Mouse (Mus musculus) bone marrow, adult 2 months (tissue): ENCODE data around the gene Smok3b. TPM values are rescaled to one million over a fixed set of nuclear protein-coding genes. Genes with fewer than 3 reads are reported as not detected.

Experiments
- H3K27ac ChIP-seq: fragments of 200-500 bp; 2 replicates; pipeline ENCODE4 v1.5.1; 2012; ENCODE audit warnings: low read depth, mild to moderate bottlenecking, control low read depth, inconsistent platforms, low read length; ENCODE audit not compliant: control insufficient read depth, poor library complexity, insufficient read depth
- H3K4me1 ChIP-seq: fragments of 200-500 bp; 2 replicates; pipeline ENCODE4 v1.6.1; 2011; ENCODE audit warnings: low read length; ENCODE audit not compliant: control insufficient read depth, insufficient read depth
- H3K4me3 ChIP-seq: fragments of 200-500 bp; replicated peaks from 2 replicates; pipeline ENCODE3; 2011; ENCODE audit warnings: mild to moderate bottlenecking, low read depth, low read length, control low read depth; ENCODE audit not compliant: control insufficient read depth
- CTCF ChIP-seq: fragments of 200-500 bp; IDR thresholded peaks from 2 replicates; pipeline ENCODE4 v1.5.1; 2011; ENCODE audit warnings: low read length, control low read depth; ENCODE audit not compliant: control insufficient read depth, insufficient read depth
- POLR2A ChIP-seq: fragments of 200-500 bp; IDR thresholded peaks from 2 replicates; pipeline ENCODE4 v1.6.1; 2011; ENCODE audit warnings: low read depth, mild to moderate bottlenecking, control low read depth, low read length, borderline replicate concordance; ENCODE audit not compliant: control insufficient read depth
- WGBS: fragments of 180-500 bp; shearing (Covaris S2); methylation state at CpG from one replicate; pipeline ENCODE4 v1.1.7; 2018; 5-methylcytosine and 5-hydroxymethylcytosine counted together
- polyA plus RNA-seq: library from polyadenylated mRNA; stranded (reverse); fragments of >200 nt; gene quantifications from 2 replicates; pipeline ENCODE4 v1.2.4, GENCODE M21; 2011; ENCODE audit warnings: low replicate concordance; ENCODE audit not compliant: missing spikeins, insufficient read depth, insufficient read length

Smok3b gene
- polyA plus RNA-seq, 1 experiment, result not detected

DNA sequence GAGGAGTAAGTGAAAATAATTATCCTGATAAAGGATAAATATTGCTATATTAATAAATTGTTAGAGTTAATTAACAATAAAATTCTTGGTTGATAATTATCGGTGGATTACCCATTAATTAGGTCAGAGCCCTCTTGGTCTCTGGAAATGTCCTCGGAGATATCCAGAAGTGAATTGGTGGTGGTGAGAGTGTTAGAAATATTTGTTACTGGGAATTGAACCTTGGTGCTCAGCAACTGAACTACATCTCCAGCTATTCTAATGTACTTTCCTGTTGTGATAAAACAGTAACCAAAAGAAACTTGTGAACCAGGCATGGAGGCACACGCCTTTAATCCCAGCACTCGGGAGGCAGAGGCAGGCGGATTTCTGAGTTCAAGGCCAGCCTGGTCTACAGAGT, 59.2 kb downstream of the Smok3b start:
- no peak for TF ChIP-seq CTCF
- no peak for TF ChIP-seq POLR2A
- WGBS, result 83% methylated on average over 5 of the region's 5 CpGs

DNA sequence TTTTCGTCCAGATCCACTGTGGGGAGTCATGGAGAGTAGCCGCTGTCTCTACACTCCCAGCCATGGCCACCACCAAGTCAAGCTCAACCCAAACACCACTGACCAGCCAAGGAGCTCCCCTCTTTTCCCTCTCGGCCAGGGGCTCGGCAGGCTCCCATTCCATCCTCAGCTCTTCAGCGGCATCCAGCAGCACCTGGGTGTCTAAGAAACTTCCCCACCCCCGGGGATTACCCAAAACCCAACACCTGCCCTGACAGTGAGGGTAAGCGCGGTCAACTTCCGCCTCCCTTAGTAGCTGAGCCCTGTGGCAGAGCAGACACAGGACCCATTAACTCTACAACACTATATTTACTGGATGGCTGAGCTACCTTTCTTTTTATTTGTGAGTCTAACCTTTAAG, 60.2 kb downstream of the Smok3b start:
- TF ChIP-seq CTCF (no peak), POLR2A (no peak)
- Histone ChIP-seq H3K4me1 (no peaks in the 10 kb centered on the region), H3K4me3 (no peak overlapping the region), H3K27ac (no peak overlapping the region)
- WGBS, result 87% methylated on average over 9 of the region's 9 CpGs

More for the DNA sequence above, 59.2 kb downstream of the Smok3b start:
- Histone ChIP-seq H3K4me1 (no peaks in the 10 kb centered on the region), H3K27ac (no peak overlapping the region), H3K4me3 (no peak overlapping the region)

DNA sequence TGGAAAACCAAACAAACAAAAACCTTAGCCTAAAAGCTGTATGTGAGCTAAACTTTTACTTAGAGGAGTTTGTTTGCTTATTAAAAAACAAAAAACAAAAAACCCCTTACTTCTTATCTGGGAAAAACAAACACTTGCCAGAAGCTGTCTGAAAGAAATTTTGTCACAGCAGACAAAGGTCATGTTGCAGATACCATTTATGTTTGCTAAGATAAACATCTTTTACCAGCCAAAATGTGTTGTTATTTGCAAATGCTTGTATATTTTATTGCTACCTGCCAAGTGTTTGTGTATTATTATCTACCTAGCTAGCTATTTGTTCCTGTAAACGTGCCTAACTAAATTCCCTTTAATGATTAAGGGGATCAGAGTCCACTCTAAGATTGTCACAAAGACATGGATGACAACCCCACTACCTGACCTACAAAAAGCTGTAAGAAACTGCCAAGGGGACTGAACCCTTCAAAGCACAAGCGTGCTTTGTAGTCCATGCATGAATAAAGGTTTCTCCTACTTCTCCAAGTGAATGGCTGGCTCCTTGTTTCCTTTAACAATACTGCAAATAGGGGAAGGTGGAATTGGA, 62.2 kb downstream of the Smok3b start:
- TF ChIP-seq CTCF (no peak), POLR2A (no peak)
- Histone ChIP-seq H3K4me3 (no peak overlapping the region), H3K4me1 (no peaks in the 10 kb centered on the region), H3K27ac (no peak overlapping the region; the same call in 1 of the 2 replicates)
- WGBS, result 65% methylated on average over 2 of the region's 2 CpGs

DNA sequence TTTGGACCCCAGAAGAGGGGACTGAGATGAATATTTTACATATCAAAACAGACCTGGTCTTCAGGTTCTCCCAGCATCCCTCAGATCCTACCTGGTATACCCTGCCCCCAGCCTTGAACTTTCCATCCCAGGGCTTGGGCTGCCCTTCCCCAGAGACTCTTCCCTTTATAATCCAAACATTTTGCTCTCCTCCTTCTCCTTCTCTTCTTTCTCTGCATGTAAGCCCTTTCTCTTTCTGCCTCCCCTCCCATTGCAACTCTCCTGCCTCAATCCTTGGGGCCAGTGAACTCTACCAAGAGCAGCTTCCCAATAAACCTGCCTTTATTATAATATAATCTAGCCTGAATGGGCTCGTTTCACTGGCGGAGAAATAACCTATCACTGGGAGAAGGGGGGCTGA, 62.7 kb downstream of the Smok3b start:
- Histone ChIP-seq H3K4me3 (no peak overlapping the region), H3K4me1 (no peaks in the 10 kb centered on the region; the same call in 1 of the 2 replicates), H3K27ac (peak overlapping the region; percentile 51)
- WGBS, result 82% methylated on average over 2 of the region's 2 CpGs
- no peak for TF ChIP-seq POLR2A
- TF ChIP-seq CTCF, result no peak

DNA sequence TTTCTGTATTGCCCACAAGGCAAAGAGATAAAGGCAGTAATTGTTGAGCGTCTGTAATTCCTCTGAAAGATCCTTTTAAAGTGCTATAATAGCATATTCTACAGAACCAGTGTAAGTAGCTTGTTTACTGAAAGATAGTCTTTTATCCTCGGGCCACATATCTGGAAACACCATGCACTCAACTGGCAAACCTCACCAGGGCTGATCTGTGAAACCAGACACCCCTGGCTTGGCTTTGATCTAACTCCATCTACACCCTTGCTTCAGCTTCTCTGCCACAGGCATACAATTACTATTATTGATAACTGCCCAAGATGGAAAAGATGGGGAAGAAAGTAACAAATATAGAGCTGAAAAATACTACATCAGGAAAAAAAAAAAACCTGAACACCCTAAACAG, 63.3 kb downstream of the Smok3b start:
- TF ChIP-seq POLR2A, result no peak
- TF ChIP-seq CTCF, result no peak

DNA sequence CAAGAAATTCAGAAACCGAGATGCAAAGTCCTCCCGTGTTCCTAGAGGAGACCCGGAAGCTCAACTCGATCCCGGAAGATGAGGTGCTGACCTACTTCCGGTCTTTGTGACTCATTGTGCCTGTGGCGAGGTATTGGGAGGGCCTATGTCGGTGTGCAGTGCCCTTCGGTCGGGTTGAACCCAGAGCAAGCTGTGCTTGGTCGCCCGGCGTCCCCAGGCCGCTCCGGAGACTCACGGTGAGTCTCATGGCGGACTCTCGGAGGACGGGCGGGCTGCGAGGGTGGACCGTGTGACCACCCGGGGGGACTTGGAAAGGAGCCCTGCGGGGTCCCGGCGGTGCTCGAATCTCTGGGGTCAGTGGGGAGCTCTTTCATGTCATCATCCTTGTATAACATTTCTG, 63.8 kb downstream of the Smok3b start, which contains the start of gene Zkscan1:
TSS of gene Zkscan1 (plus strand) at position 89 of the 400 bp plus-strand sequence.
- 0% methylated on average over 27 of the region's 27 CpGs for WGBS
- Histone ChIP-seq H3K27ac (peak within 1 kb of the TSS; percentile 86), H3K4me1 (no peaks in the 10 kb centered on the region; the same call in 1 of the 2 replicates), H3K4me3 (peak within 1 kb of the TSS; percentile 87)
- peak; percentile 88 for TF ChIP-seq POLR2A
- TF ChIP-seq CTCF, result 0 out of 2 replicates have a peak, but pooled peaks have one; percentile 13

More for the DNA sequence above, 63.3 kb downstream of the Smok3b start:
- WGBS, result 32% methylated on average over 2 of the region's 2 CpGs
- Histone ChIP-seq H3K27ac (no peak overlapping the region), H3K4me3 (no peak overlapping the region), H3K4me1 (no peaks in the 10 kb centered on the region; the same call in 1 of the 2 replicates)

DNA sequence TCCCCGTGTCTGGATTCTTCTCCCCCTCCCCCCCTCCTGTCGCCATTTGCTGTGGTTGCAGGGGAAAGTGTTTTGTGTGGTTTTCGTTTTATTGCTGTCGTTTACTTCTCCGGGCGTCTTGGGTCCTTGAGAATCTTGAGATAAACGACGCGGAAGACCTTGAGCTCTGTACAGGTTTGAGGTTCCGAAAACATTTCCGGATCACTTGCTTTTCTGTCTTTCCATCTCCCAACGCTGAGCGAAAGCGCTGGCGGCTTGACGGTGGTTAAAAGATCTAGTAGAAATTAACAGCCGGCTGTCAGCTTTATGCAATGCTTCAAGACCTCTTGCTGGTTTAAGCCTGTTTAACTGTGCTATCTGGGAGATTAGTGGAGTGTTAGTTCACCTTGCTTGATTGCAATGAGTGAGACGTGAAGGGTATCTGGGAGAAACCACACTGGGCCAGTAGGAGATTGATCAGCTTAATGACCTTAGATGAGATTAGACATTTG, 64.2 kb downstream of the Smok3b start:
- WGBS, result under 1% methylated on average over 18 of the region's 18 CpGs
- Histone ChIP-seq H3K4me1 (no peaks in the 10 kb centered on the region; the same call in 1 of the 2 replicates), H3K27ac (peak overlapping the region; percentile 86), H3K4me3 (peak overlapping the region; percentile 87)
- TF ChIP-seq CTCF (no peak), POLR2A (no peak)

DNA sequence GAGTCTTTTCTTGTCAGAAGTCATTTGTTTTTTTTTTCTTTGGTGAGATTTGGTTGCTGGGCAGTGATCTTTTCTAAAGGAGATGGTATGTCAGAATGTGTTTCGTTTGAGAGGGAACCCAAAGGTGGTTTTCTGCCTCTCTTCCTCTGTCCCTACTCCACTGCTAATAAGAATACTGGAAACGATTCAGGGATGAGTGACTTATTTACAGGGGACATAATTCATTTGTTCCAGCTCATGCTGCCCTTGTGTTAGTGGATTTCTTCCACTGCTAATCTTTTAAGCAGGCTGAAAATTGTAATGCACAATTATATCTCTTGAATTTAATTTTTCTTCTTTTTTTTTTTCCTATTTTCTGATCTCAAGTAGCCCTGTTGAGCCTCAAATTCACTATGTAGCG, 65.6 kb downstream of the Smok3b start:
- Histone ChIP-seq H3K4me1 (no peaks in the 10 kb centered on the region; the same call in 1 of the 2 replicates), H3K4me3 (no peak overlapping the region), H3K27ac (no peak overlapping the region)
- WGBS, result 79% methylated on average over 3 of the region's 3 CpGs
- TF ChIP-seq POLR2A (no peak), CTCF (no peak)

DNA sequence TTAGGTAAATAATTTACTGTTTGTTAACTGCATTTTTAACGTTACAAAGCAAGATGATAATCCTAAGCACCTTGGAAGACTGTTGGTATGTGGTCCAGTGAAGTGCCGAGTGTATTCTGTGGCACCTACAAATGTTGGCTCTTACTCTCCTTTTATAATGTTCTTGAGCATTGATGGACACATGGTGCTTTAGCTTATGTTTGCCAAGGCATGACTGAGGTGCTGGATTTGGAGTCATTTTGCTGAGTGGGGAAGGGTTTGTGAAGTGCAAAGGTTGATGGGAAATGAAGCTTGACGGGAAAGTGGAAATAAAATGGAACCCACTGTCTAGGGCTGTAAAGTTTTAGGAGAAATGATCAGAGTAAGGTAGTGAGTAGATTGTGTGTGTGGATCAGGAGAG, 67.1 kb downstream of the Smok3b start:
- no peak overlapping the region for H3K4me3 ChIP-seq
- no peak overlapping the region for H3K27ac ChIP-seq
- 77% methylated on average over 3 of the region's 3 CpGs for WGBS
- H3K4me1 ChIP-seq, result no peaks in the 10 kb centered on the region; the same call in 1 of the 2 replicates
- TF ChIP-seq CTCF, result no peak
- TF ChIP-seq POLR2A, result no peak
